Mouse (Mus musculus) cerebral cortex, adult 2 months (tissue): ENCODE results near the gene Gm45337.

Experiments
- WGBS: fragments of 180-500 bp; shearing (Covaris S2); methylation state at CpG from one replicate; pipeline ENCODE4 v1.1.7; 2018; 5-methylcytosine and 5-hydroxymethylcytosine counted together

Gm45337 gene

DNA sequence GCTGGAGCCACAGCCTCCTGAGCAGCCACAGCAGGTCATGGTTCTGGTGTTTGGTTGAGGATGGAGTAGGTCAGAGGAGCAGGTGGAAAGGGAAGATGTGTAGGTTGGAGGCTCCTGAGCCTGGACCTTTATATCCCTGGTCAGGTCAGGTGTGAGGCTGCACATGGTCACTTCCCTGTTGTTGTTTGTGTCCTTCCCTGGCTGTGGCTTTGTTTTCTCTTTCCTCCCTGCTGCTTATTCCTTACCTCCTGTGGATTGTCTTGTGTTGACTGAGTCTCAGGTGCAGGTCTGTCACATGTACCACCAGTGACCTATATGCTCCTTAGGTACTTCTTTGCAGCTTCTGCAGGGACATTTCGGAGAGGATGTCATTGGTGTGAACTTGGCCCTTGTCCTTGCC is at the start of gene Gm45337:
Gene Gm45337, minus strand, starts transcription at position 101 of the 400 bp plus-strand sequence.
- 89% methylated on average over 1 of the region's 1 CpGs for WGBS

GRCm38 (mm10) chr7:142190289-142190688 is 45.9 kb upstream of the Gm45337 start, which contains the start of gene Gm10153:
TSS of gene Gm10153 (minus strand) at chr7:142190389.
- 49% methylated on average over 2 of the region's 2 CpGs for WGBS

DNA sequence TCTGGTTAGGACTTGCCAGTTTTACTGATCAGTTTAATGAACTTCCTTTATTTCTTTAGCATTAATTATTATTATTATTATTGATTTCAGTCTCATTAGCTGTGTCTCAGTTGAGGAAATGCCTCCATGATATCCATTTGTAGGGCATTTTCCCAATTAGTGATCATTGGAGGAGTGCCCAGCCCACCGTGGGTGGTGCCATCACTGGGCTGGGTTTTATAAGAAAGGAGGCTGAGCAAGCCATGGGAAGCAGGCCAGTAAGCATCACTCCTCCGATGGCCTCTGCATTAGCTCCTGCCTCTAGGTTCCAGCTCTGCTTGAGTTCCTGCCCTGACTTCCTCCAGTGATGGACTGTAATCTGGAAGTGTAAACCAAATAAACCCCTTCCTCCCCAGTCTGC is 43.7 kb upstream of the Gm45337 start:
- WGBS = 36% methylated on average over 2 of the region's 2 CpGs

DNA sequence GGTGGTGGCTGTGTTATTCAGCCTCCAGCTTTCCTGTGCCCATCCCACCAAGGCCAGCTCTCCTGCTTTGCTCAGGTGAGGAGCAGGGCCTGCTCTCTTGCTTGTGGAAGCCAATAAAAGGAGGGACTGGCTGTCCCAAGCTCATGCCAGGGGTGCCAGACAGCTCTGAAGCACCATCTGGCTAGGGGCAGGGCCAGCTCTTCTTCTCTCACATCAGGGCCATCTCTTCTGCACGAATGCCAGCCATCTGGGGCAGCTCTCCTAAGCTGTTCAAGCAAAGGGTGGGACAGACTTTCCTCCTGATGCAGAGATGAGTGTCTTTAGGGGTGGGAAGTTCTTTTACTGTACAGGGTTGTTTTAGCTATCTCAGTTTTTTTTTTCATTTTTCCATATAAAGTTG is 36.6 kb upstream of the Gm45337 start:
- 41% methylated on average over 1 of the region's 1 CpGs for WGBS

GRCm38 (mm10) chr7:142178685-142179084 is 34.3 kb upstream of the Gm45337 start:
- 73% methylated on average over 1 of the region's 1 CpGs for WGBS

GRCm38 (mm10) chr7:142175905-142176304 is 31.5 kb upstream of the Gm45337 start, which contains the start of gene Krtap5-2:
TSS of gene Krtap5-2 (minus strand) at chr7:142176005.

GRCm38 (mm10) chr7:142169836-142170235 is 25.4 kb upstream of the Gm45337 start:
- WGBS = 53% methylated on average over 3 of the region's 3 CpGs

GRCm38 (mm10) chr7:142165639-142166038 is 21.2 kb upstream of the Gm45337 start, which contains the start of gene Gm4553:
TSS of gene Gm4553 (minus strand) at chr7:142165739.

DNA sequence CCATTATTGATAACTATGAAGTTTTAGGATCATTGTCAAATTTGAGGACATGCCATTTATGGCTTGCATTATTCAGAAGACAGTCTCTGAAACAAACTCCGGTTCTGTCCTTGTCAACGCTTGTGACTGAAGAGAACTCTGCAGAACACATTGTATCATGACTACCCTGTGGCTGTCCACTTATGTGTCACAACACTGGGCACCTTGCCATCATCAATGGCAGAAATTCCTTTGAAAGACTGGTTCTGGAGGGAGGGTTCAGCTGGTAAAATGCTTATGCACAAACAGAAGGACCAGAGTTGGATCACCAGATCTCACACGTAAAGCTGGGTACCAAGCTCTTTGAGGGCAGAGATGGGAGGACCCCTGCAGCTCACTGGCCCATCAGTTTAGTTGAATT is 15.0 kb upstream of the Gm45337 start:
- 85% methylated on average over 3 of the region's 3 CpGs for WGBS

GRCm38 (mm10) chr7:142157013-142157412 is 12.6 kb upstream of the Gm45337 start, which contains the start of gene Gm29735:
TSS of gene Gm29735 (minus strand) at chr7:142157113.
- 42% methylated on average over 2 of the region's 2 CpGs for WGBS

GRCm38 (mm10) chr7:142155308-142155707 is 10.9 kb upstream of the Gm45337 start:
- 43% methylated on average over 1 of the region's 1 CpGs for WGBS

- 84% methylated on average over 4 of the region's 4 CpGs for WGBS
These were observed 7.8 kb upstream of the Gm45337 start for GRCm38 (mm10) chr7:142152191-142152590.

- WGBS = 3% methylated on average over 1 of the region's 1 CpGs
These were observed 1.6 kb upstream of the Gm45337 start for GRCm38 (mm10) chr7:142146033-142146432.

DNA sequence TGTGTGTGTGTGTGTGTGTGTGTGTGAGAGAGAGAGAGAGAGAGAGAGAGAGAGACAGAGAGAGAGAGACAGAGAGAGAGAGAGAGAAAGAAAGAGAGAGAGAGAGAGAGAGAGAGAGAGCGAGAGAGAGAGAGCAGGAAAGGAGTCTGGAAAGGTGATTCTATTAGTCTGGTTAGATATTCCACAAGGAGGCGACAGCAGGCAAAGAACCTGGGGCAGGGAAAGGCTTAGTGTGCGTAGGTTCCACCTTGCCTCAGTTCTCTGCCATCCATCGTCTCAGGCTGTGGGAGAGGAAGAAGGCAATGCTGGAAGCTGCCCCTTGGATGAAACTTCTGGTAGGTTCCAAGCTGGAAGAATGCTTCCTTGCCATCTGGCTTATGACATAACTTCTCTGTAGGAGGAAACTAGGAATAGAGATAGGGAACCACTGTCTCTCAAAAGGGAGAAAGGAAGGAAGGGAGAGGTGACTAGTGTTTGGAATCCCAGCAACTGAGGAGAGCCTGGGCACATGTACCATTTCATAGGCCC is 1.1 kb upstream of the Gm45337 start:
- WGBS = 33% methylated on average over 4 of the region's 4 CpGs

DNA sequence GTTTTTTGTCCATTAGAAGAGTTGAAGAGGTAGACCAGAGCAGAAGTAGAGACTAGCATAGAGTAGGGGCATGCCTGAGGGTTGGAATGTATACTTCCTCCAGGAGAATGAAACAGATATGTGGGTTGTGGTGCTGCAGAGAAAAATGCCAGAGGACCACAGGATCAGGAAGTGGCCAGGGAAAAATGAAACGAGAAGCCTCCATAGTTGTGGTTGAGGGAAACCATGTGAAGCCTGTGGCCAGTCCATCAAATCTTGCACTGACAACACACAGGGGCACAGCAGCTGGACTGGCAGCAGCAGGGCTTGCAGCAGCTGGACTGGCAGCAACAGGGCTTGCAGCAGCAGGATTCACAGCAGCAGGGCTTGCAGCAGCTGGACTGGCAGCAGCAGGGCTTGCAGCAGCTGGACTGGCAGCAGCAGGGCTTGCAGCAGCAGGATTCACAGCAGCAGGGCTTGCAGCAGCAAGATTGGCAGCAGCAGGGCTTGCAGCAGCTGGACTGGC is 849 bp downstream of the Gm45337 start:
- WGBS = 61% methylated on average over 1 of the region's 1 CpGs

- 9% methylated on average over 1 of the region's 1 CpGs for WGBS
These were observed 3.7 kb downstream of the Gm45337 start for GRCm38 (mm10) chr7:142140696-142141095.

- WGBS = 58% methylated on average over 2 of the region's 2 CpGs
These were observed 8.5 kb downstream of the Gm45337 start, which contains the start of gene Gm39115 for GRCm38 (mm10) chr7:142135934-142136333. TSS of gene Gm39115 (minus strand) at chr7:142136034.

DNA sequence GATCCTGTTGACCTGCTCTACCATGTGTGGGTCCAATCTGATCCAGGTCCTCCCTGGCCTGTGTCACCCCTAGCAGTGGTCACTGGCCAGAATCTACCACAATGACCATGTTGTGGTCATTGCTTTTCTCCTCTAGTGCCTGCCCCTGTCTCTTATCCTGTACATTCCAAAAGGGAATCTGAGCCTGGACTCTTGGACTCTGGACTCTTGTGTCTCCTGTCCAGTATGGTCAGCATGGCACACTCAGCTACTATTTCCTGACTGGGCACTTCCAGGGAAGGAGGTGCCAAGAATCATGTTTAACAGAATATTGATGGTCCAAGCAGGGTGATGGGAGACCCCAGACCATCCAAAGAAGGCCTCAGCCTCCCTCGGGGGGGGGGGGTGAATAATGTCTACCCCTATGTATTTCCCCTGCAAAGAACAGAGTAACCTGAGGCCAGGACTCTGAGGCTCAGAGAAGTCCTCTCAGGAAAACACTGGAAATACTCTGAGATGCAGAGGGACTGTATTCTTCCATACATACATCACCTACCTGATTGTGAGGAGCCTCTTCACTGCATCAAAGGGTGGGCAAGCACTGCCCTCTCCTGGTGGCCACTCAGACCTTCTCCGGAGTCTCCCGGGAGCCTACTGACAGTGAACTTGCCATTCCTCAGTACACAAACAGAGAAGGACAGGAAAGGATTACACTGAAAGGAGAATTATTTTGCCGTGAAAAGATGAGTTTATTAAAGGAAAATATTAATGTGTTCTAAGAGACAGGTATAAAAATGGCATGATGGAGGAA is 10.0 kb downstream of the Gm45337 start:
- 66% methylated on average over 4 of the region's 4 CpGs for WGBS

DNA sequence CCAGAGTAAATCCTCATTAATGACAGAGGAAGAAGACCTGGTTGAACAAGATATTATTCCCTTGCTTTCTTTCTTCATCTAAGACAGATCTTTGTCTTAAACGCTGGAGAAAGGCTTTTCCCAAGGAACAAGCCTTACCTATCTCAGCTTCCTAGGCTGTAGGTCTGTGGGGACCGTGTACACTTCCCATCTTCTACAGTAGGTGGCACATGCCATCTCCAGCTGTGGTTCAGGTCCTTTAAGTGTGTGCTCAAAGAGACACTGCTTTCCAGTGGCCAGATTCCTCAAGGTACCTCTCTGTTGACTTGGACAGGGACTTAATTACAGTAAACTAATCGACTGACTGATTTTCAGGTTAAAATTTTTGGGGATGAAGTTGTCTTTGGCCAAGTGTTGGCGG is 15.6 kb downstream of the Gm45337 start:
- 71% methylated on average over 4 of the region's 4 CpGs for WGBS

DNA sequence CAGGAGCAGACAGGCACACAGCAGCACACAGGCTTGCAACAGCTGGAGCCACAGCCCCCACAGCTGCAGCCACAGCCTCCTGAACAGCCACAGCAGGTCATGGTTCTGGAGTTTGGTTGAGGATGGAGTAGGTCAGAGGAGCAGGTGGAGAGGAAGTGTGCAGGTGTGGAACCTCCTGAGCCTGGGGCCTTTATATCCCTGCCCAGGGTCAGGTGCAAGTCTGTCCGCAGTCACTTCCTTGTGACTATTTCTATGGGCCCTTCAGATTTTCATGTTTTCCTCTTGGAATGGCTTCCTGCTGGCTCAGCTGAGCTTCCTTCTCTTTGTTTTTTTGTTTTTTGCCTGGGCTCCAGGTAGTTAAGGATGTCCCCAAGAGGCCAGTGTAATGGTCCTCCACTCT is 23.8 kb downstream of the Gm45337 start, which contains the start of gene Gm45618:
Gene Gm45618, minus strand, starts transcription at position 101 of the 400 bp plus-strand sequence.
- WGBS = 81% methylated on average over 1 of the region's 1 CpGs

DNA sequence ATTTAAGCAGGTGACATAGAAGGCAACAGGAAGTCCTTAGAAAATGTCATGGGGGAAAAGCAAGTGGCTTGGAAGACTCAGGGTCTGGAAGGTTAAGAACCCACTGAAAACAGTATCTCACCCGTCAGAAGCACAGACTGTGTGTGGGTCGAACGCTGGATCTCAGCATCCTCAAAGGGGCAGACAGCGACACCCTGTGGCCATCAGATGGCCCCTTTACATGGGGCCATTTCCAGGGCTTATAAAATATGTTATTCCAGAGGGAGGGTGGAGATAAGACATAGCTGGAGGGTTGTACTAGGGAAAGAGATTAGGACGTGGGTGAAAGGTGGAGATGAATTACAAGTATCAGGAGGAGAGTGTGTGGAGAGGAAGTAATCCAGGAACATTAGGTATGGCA is 24.8 kb downstream of the Gm45337 start:
- WGBS = 28% methylated on average over 5 of the region's 5 CpGs

DNA sequence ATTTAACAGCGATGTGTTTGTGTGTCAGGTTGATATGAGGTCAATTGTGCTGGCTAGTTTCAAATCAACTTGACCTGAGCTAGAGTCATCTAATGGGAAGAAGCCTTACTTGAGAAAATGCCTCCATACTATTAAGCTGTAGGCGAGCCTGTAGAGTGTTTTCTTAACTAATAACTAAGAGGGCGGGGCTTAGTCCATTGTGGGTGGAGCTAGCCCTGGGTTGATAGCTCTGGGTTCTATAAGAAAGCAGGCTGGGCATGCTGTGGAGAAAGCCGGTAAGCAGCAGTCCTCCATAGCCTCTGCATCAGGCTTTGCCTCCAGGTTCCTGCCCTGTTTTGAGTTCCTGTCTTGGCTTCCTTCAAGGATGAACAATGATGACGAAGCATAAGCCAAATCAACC is 39.7 kb downstream of the Gm45337 start:
- WGBS = 75% methylated on average over 5 of the region's 5 CpGs

DNA sequence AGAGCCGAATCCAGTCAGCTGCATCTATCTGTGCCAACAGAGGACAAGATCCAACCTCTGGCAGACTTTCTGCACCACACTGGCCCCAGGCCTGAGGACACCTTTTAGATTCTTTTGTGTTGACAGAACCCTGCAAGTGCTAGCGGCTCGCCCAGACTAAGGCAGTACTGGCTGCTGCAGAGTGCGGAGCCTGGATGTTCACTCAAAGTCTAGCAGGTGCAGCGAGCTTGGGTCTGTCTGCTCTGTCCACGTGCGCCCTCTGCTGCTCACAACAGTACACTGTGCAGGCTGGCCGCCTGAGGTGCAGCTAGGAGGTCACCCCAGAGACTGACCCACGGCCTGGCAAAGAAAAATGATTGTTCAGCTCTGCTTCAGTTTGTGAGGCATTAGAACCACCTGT is 46.6 kb downstream of the Gm45337 start:
- WGBS = 2% methylated on average over 9 of the region's 9 CpGs
